Mouse (Mus musculus): Measurements from ENCODE around the gene Def8. TPM values are rescaled to one million over a fixed set of nuclear protein-coding genes. Genes with fewer than 3 reads are reported as not detected.
A peak's percentile ranks its signal among the peaks of the same experiment; 100 is the strongest.
"Not testable (repeated sequence)": the region's sequence is repeated elsewhere in the genome, so short reads cannot be mapped to it uniquely, and the experiment has no call there.

Gene Def8
- total RNA-seq, 2 experiments from 2014 or later, result 22.9 to 24.4 TPM

GRCm38 (mm10) chr8:123431616-123432365 is 8.5 kb downstream of the Def8 start:
- DNase-seq (ENCODE audit: low spot score in 2 of 2), result no peak

GRCm38 (mm10) chr8:123432381-123432780 is 9.1 kb downstream of the Def8 start:
- DNase-seq (ENCODE audit: low spot score in 2 of 2), result no peak

- DNase-seq (ENCODE audit: low spot score in 2 of 2), result not testable (repeated sequence)
Measured at GRCm38 (mm10) chr8:123433241-123433974, 10.1 kb downstream of the Def8 start.

DNA sequence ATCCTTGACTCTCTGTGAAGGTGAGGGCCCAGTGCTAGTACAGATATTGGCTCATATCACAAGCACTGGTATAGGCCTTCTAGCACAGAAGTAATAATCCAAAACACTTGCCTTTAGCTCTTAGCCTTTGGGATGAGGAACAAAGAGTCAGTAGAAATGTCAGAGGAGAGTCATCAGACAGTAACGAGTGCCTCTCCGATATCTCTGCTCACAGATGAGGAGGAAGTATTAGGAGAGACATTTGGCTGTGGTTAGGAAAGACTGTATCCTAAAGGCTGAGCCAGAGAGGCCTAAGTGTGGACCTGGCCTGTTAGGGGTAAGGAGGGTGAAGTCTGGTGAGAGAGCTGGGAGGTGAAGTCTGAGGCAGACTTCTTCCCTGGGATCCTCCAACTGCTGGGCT is 18.5 kb downstream of the Def8 start:
- DNase-seq (ENCODE audit: low spot score in 2 of 2), result no peak

- DNase-seq (ENCODE audit: low spot score in 2 of 2), result no peak
Measured at GRCm38 (mm10) chr8:123442351-123442750, 19.0 kb downstream of the Def8 start.

- peak; percentile 91 to 94 for DNase-seq (ENCODE audit: low spot score in 2 of 2)
Measured at GRCm38 (mm10) chr8:123442871-123443575, 19.7 kb downstream of the Def8 start.

- no peak for DNase-seq (ENCODE audit: low spot score in 2 of 2)
Measured at GRCm38 (mm10) chr8:123443576-123443921, 20.2 kb downstream of the Def8 start.

DNA sequence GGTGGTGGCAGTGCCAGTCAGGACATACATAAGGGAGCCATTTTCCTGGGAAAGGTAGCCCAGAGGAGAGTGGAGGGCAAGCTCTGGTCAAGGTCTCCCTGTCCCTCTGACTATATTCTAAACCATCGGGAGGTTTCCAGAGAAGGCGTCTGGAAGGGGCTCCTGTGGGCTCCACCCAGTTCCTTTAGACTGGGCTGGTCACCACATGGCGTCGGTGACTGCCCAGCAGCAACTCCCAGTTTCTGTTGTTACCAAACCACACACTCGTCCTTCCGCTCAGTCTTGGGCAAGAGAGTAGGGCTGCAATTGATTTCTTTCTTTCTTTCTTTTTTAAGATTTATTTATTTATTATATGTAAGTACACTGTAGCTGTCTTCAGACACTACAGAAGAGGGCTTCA is 20.8 kb downstream of the Def8 start:
- DNase-seq (ENCODE audit: low spot score in 2 of 2), result no peak

DNA sequence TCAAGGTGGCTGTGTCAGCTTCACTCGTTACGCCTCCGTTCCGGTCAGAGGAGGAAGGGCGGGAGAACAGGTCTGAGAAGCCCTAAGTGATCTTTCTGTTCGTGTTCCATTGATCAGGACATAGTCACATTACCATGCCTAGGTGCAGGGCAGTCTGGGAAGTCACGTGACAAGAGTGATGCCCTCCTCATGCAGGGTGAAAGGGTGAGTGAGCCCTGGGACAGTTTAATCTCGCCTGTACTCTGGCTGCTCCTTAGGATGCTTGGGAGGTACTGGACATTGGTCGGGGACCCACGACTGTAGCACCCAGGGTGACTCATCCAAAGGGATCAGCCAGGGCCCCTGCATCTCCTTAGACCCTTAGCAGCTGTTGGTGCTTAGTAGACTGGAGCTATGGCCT is 22.7 kb downstream of the Def8 start:
- no peak for DNase-seq (ENCODE audit: low spot score in 2 of 2)

GRCm38 (mm10) chr8:123446799-123447198 is 23.5 kb downstream of the Def8 start:
- no peak for DNase-seq (ENCODE audit: low spot score in 2 of 2)

GRCm38 (mm10) chr8:123450783-123451182 is 27.5 kb downstream of the Def8 start:
- DNase-seq (ENCODE audit: low spot score in 2 of 2), result no peak

DNA sequence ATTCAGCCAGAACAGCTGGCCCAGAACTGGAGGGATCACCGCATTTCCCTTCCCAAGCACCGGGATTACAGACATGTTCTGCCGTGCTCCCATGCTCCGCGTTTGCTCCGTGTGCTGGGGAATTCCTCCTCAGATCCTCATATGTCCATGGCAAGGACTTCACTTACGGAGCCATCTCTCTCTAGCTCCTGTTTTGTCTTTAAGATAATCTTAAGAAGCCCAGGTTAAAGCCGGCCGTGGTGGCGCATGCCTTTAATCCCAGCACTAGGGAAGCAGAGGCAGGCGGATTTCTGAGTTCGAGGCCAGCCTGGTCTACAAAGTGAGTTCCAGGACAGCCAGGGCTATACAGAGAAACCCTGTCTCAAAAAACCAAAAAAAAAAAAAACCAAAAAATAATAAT is 28.4 kb downstream of the Def8 start:
- not testable (repeated sequence) for DNase-seq (ENCODE audit: low spot score in 2 of 2)

DNA sequence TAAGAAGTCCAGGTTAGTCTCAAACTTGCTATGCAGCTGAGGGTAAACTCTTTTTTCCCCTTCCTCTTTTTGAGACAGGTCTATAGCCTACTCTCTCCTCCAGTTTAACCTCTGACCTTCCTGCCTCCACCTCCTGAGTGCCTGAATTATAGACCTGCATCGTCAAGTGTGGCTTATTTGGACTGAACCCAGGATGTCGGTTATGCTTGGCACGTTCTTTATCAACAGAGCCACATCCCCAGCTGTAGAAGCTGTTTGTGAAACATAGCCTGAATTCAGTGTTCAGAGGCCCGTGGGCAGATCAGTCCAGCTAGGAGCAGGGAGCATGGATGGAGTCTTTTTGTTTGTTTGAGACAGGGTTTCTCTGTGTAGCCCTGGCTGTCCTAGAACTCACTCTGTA is 28.8 kb downstream of the Def8 start:
- no peak for DNase-seq (ENCODE audit: low spot score in 2 of 2)

GRCm38 (mm10) chr8:123453291-123453690 is 30.0 kb downstream of the Def8 start:
- DNase-seq (ENCODE audit: low spot score in 2 of 2), result no peak

- no peak for DNase-seq (ENCODE audit: low spot score in 2 of 2)
Measured at GRCm38 (mm10) chr8:123453951-123454350, 30.6 kb downstream of the Def8 start.

GRCm38 (mm10) chr8:123454559-123454958 is 31.2 kb downstream of the Def8 start:
- DNase-seq (ENCODE audit: low spot score in 2 of 2), result no peak

- no peak for DNase-seq (ENCODE audit: low spot score in 2 of 2)
Measured at GRCm38 (mm10) chr8:123463651-123464050, 40.3 kb downstream of the Def8 start.

- no peak for DNase-seq (ENCODE audit: low spot score in 2 of 2)
Measured at GRCm38 (mm10) chr8:123467476-123467875, 44.1 kb downstream of the Def8 start.

- not testable (repeated sequence) for DNase-seq (ENCODE audit: low spot score in 2 of 2)
Measured at GRCm38 (mm10) chr8:123472991-123473390, 49.7 kb downstream of the Def8 start.

GRCm38 (mm10) chr8:123474549-123474948 is 51.2 kb downstream of the Def8 start:
- not testable (repeated sequence) for DNase-seq (ENCODE audit: low spot score in 2 of 2)

DNA sequence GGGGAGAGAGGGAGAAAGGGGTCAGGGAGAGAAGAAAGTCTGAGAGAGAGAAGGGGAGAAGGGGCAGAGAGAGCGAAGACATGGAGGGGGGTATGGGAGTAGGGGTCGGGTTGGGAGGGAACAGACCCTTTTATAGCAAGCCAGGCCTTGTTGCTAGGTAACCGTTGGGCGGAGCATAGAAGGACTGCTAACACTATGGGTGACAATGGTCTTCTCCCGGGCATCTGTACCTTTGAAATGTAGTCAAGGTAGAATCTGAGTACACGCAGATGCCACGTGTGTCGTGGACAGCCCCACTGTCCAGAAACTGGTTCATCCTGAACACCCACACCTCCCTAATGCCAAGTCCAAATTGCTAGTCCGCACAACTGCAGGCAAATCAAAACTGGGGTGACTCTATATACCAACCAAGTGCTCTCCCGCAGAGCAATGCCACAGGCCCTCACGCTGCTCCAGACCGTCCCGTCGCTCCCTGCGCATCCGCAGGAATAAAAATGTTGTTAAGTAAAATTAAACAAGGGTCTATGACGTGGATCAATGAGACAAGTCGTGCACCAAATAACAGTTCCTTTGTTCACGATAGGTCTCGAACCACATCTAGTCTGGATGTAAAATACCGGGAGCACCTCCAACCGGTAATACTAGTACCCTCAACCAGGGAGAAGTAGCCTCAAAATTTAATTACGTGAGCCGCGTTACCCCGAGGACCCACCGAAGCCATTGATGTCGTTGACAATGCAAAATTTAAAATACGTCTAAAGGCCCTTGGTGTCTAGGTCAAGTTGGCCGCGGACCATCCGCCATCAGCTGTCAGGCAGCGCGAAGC is 53.8 kb downstream of the Def8 start:
- no peak for DNase-seq (ENCODE audit: low spot score in 2 of 2)
